Mouse (Mus musculus) G1E (cell line): ENCODE measurements around the gene Gm35549.

Source experiments
- CTCF ChIP-seq: IDR thresholded peaks from 2 replicates; pipeline ENCODE4 v1.5.1; 2012; ENCODE audit warnings: low read depth, low read length, inconsistent platforms, mixed read lengths
- POLR2AphosphoS5 ChIP-seq: IDR thresholded peaks from 2 replicates; pipeline ENCODE4 v1.6.1; 2012; ENCODE audit warnings: low read depth, low read length, inconsistent platforms; ENCODE audit not compliant: insufficient replicate concordance
- TAL1 ChIP-seq: conservative IDR thresholded peaks from 2 replicates; pipeline ENCODE4 v1.6.1; 2012; ENCODE audit warnings: low read depth, low read length, inconsistent platforms, mixed read lengths

DNA sequence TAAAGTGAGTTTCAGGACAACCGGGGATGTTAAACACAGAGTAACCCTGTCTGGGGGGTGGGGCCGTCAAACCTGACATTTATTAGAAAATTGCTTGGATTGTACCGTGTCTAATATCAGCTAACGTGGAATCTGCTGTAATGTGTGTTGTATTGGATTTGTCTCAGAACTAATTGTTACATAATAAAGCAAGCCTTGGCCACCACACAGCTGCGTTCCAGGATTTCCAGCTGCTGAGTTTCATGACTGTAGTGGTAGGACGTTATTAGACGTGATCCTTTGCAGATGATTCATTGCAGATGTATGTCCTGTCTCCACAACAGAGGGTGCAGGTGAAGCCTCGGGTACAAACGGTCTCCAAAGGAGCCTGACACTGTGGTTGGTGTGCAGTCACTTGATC, 7.7 kb downstream of the Gm35549 start:
- TF ChIP-seq TAL1 (no peak), CTCF (no peak), POLR2AphosphoS5 (no peak)
